Mouse (Mus musculus) cerebellum, adult (tissue): ENCODE results near the gene Usp39.

Experiments
- ATAC-seq: cut with Nextera tagmentation; 2 replicates; pipeline ENCODE4 v1.9.2; 2017; ENCODE audit warnings: mild to moderate bottlenecking, moderate library complexity, mixed read lengths; ENCODE audit not compliant: insufficient number of reproducible peaks, low FRiP score, low TSS enrichment

The Usp39 gene

GRCm38 (mm10) chr6:72313124-72313867, 31.7 kb downstream of the Usp39 start:
- ATAC-seq: no peak

- ATAC-seq: no peak
Measured at GRCm38 (mm10) chr6:72312198-72312597, 32.8 kb downstream of the Usp39 start.

GRCm38 (mm10) chr6:72303510-72303909, 41.5 kb downstream of the Usp39 start:
- ATAC-seq: no peak

- ATAC-seq: no peak
Measured at GRCm38 (mm10) chr6:72302349-72302925, 42.5 kb downstream of the Usp39 start.

- ATAC-seq: no peak
Measured at GRCm38 (mm10) chr6:72297825-72298224, 47.2 kb downstream of the Usp39 start.

GRCm38 (mm10) chr6:72292972-72293651, 51.9 kb downstream of the Usp39 start:
- no peak for ATAC-seq

GRCm38 (mm10) chr6:72289484-72289883, 55.5 kb downstream of the Usp39 start:
- ATAC-seq: no peak

GRCm38 (mm10) chr6:72283914-72284313, 61.1 kb downstream of the Usp39 start:
- no peak for ATAC-seq

- ATAC-seq: no peak
Measured at GRCm38 (mm10) chr6:72280410-72280998, 64.5 kb downstream of the Usp39 start.

- no peak for ATAC-seq
Measured at GRCm38 (mm10) chr6:72279505-72279904, 65.5 kb downstream of the Usp39 start.

GRCm38 (mm10) chr6:72278835-72279234, 66.1 kb downstream of the Usp39 start:
- ATAC-seq: no peak

- no peak for ATAC-seq
Measured at GRCm38 (mm10) chr6:72277508-72278166, 67.3 kb downstream of the Usp39 start.

- ATAC-seq: no peak
Measured at GRCm38 (mm10) chr6:72276972-72277441, 68.0 kb downstream of the Usp39 start.

GRCm38 (mm10) chr6:72276141-72276540, 68.8 kb downstream of the Usp39 start:
- no peak for ATAC-seq

- no peak for ATAC-seq
Measured at GRCm38 (mm10) chr6:72275527-72275926, 69.5 kb downstream of the Usp39 start.

GRCm38 (mm10) chr6:72273153-72273552, 71.8 kb downstream of the Usp39 start:
- no peak for ATAC-seq

GRCm38 (mm10) chr6:72272161-72272696, 72.8 kb downstream of the Usp39 start:
- no peak for ATAC-seq

- ATAC-seq: peak; percentile 74
Measured at GRCm38 (mm10) chr6:72270952-72271519, 73.9 kb downstream of the Usp39 start.

GRCm38 (mm10) chr6:72270258-72270657, 74.7 kb downstream of the Usp39 start:
- no peak for ATAC-seq
